11 mouse cellular contexts compared by ENCODE assay signal in the genomic region with DNA sequence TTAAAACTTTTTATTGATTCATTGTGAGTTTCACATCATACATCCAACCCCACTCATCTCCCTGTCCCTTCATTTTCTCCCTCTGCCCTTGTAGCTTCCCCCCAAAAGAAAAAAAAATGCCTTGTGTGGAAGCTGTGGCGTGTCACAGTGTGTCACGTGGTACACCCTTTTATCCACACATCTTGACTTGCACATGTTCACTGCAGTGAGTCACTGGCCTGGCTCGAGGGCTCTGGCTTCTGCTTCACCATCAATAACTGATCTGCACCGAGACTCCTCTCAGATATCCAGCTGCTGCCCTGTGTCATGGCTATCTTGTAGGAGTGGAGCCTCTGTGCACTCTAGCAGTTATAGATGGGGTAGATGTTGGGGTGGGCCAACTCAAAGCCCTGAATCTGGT. TPM values are rescaled to one million over a fixed set of nuclear protein-coding genes. Genes with fewer than 3 reads are reported as not detected.
DNase-seq lines count a peak whose midpoint lies in the region; ATAC-seq lines count a peak whose summit lies in the region.
"Had no signal": no experiment of that assay in that cellular context is flagged by ENCODE, and none has a peak within 500 bp of the region (broad histone marks: within the 10 kb centered on the region; RNA-seq: fewer than 3 reads in every experiment).

No protein-coding gene starts in this region.

- H3K9ac ChIP-seq in intestine, embryonic 16.5 days (ENCODE audit: low read depth, low read length) = no peak overlapping the region
- no peak overlapping the region for H3K9ac ChIP-seq in intestine, embryonic 15.5 days
- H3K9ac ChIP-seq in hindbrain, embryonic 11.5 days (ENCODE audit: low read depth, low read length) = no peak overlapping the region
- no peak overlapping the region for H3K9ac ChIP-seq in kidney, embryonic 16.5 days (replicated peaks; ENCODE audit: low read length)

- H3K27me3 ChIP-seq in intestine, embryonic 16.5 days (replicated peaks; ENCODE audit: control insufficient read depth, insufficient read depth, low read length) = no peaks in the 10 kb centered on the region
- H3K27me3 ChIP-seq in intestine, embryonic 15.5 days (replicated peaks) = no peaks in the 10 kb centered on the region
- H3K27me3 ChIP-seq in hindbrain, embryonic 11.5 days (ENCODE audit: control insufficient read depth, insufficient read depth, low read length) = no peaks in the 10 kb centered on the region
- no peaks in the 10 kb centered on the region for H3K27me3 ChIP-seq in kidney, embryonic 16.5 days (ENCODE audit: insufficient read depth, low read length)

- no peak overlapping the region for H3K4me3 ChIP-seq in intestine, embryonic 16.5 days (ENCODE audit: low read length)
- no peak overlapping the region for H3K4me3 ChIP-seq in intestine, embryonic 15.5 days (replicated peaks)
- H3K4me3 ChIP-seq in hindbrain, embryonic 11.5 days (ENCODE audit: low read depth, low read length) = no peak overlapping the region
- no peak overlapping the region for H3K4me3 ChIP-seq in kidney, embryonic 16.5 days (ENCODE audit: low read length)

- H3K27ac ChIP-seq in intestine, embryonic 16.5 days (ENCODE audit: low read length) = no peak overlapping the region
- no peak overlapping the region for H3K27ac ChIP-seq in intestine, embryonic 15.5 days
- no peak overlapping the region for H3K27ac ChIP-seq in hindbrain, embryonic 11.5 days (ENCODE audit: low read depth, low read length)
- H3K27ac ChIP-seq in kidney, embryonic 16.5 days (ENCODE audit: low read length) = no peak overlapping the region

- DNase-seq in 416B (ENCODE audit: low read depth) = peak; percentile 86
- peak; percentile 40 for DNase-seq in adrenal gland, postnatal 25 days
- DNase-seq in left cerebral cortex, adult 9 months (ENCODE audit: low spot score in 2 of 2) = no peak
- DNase-seq in hindbrain, embryonic 11.5 days (ENCODE audit: low spot score) = no peak
- DNase-seq: cerebellum, adult 9-11 months; layer of hippocampus, postnatal 36 days; lung, postnatal 4 days had no signal

- H3K4me2 ChIP-seq in intestine, embryonic 16.5 days (ENCODE audit: low read depth, low read length) = no peak overlapping the region
- H3K4me2 ChIP-seq in intestine, embryonic 15.5 days (replicated peaks) = no peak overlapping the region
- H3K4me2 ChIP-seq in hindbrain, embryonic 11.5 days (replicated peaks; ENCODE audit: low read depth, low read length) = no peak overlapping the region
- H3K4me2 ChIP-seq in kidney, embryonic 16.5 days (replicated peaks; ENCODE audit: low read depth, low read length) = no peak overlapping the region

- no peaks in the 10 kb centered on the region for H3K9me3 ChIP-seq in intestine, embryonic 16.5 days (ENCODE audit: control insufficient read depth, low read length)
- H3K9me3 ChIP-seq in intestine, embryonic 15.5 days = no peaks in the 10 kb centered on the region
- H3K9me3 ChIP-seq in hindbrain, embryonic 11.5 days (ENCODE audit: control insufficient read depth, low read length) = no peaks in the 10 kb centered on the region
- no peaks in the 10 kb centered on the region for H3K9me3 ChIP-seq in kidney, embryonic 16.5 days (ENCODE audit: low read length)

- no peaks in the 10 kb centered on the region for H3K36me3 ChIP-seq in intestine, embryonic 16.5 days (ENCODE audit: control insufficient read depth, insufficient read depth, low read length)
- no peaks in the 10 kb centered on the region for H3K36me3 ChIP-seq in intestine, embryonic 15.5 days
- no peaks in the 10 kb centered on the region for H3K36me3 ChIP-seq in hindbrain, embryonic 11.5 days (ENCODE audit: control insufficient read depth, insufficient read depth, low read length)
- H3K36me3 ChIP-seq in kidney, embryonic 16.5 days (ENCODE audit: insufficient read depth, low read length) = no peaks in the 10 kb centered on the region

- H3K4me1 ChIP-seq in intestine, embryonic 16.5 days (ENCODE audit: control insufficient read depth, insufficient read depth, low read length) = no peaks in the 10 kb centered on the region
- H3K4me1 ChIP-seq in intestine, embryonic 15.5 days (replicated peaks) = no peaks in the 10 kb centered on the region
- no peaks in the 10 kb centered on the region for H3K4me1 ChIP-seq in hindbrain, embryonic 11.5 days (replicated peaks; ENCODE audit: control insufficient read depth, insufficient read depth, low read length)
- H3K4me1 ChIP-seq in kidney, embryonic 16.5 days (ENCODE audit: insufficient read depth, low read length) = peaks cover 9% of the 10 kb centered on the region; the same call in 1 of the 2 replicates

- ATAC-seq in intestine, embryonic 16.5 days = 0 out of 2 replicates have a peak, but pooled peaks have one; percentile 2
- no peak for ATAC-seq in intestine, embryonic 15.5 days
- peak; percentile 23; the same call in 1 of the 2 replicates for ATAC-seq in megakaryocyte, adult 5-6 weeks (ENCODE audit: poor library complexity, severe bottlenecking)
- no peak for ATAC-seq in hindbrain, embryonic 11.5 days (ENCODE audit: low FRiP score)
- no peak for ATAC-seq in kidney, embryonic 16.5 days (ENCODE audit: low FRiP score, low TSS enrichment)

- WGBS in intestine, embryonic 16.5 days = 70% methylated on average over 4 of the region's 4 CpGs
- WGBS in intestine, embryonic 15.5 days = 69% methylated on average over 4 of the region's 4 CpGs
- 91% methylated on average over 4 of the region's 4 CpGs for WGBS in hindbrain, embryonic 11.5 days
- WGBS in kidney, embryonic 16.5 days = 69% methylated on average over 4 of the region's 4 CpGs

RNA-seq across cellular contexts. Expression of a gene that starts 12.4 kb away (rescaled TPM):
- polyA plus RNA-seq in intestine, embryonic 16.5 days (2015; fragmentation: Nextera tagmentation; extraction: Ambion mirVana) = 9.4 and 10.1 TPM in 2 replicates
- polyA plus RNA-seq in intestine, embryonic 15.5 days (2015; fragmentation: Nextera tagmentation; extraction: Ambion mirVana) = 8.6 and 9.3 TPM in 2 replicates
- 151 and 228 TPM in 2 replicates for total RNA-seq in adrenal gland, postnatal 25 days (2021)
- total RNA-seq in megakaryocyte, adult 5-6 weeks (2015) = 30.6 and 33.9 TPM in 2 replicates
- 32.7 and 33.2 TPM in 2 replicates for total RNA-seq in megakaryocyte, adult 5-6 weeks (2017)
- 3.0 and 4.6 TPM in 2 replicates for polyA plus RNA-seq in hindbrain, embryonic 11.5 days (2014; fragmentation: Nextera tagmentation; extraction: Ambion mirVana)
- 25.3 and 26.6 TPM in 2 replicates for polyA plus RNA-seq in kidney, embryonic 16.5 days (2015; fragmentation: Nextera tagmentation; extraction: Ambion mirVana)

RNA-seq across cellular contexts. Expression of a gene that starts 41.5 kb away (rescaled TPM):
- polyA plus RNA-seq in intestine, embryonic 16.5 days (2015; fragmentation: Nextera tagmentation; extraction: Ambion mirVana) = 38.6 and 41.7 TPM in 2 replicates
- 42.3 and 52.5 TPM in 2 replicates for polyA plus RNA-seq in intestine, embryonic 15.5 days (2015; fragmentation: Nextera tagmentation; extraction: Ambion mirVana)
- 8.7 and 16.0 TPM in 2 replicates for total RNA-seq in adrenal gland, postnatal 25 days (2021)
- total RNA-seq in megakaryocyte, adult 5-6 weeks (2015) = 57.2 and 60.8 TPM in 2 replicates
- 62.2 and 65.7 TPM in 2 replicates for total RNA-seq in megakaryocyte, adult 5-6 weeks (2017)
- 76.7 and 90.3 TPM in 2 replicates for polyA plus RNA-seq in hindbrain, embryonic 11.5 days (2014; fragmentation: Nextera tagmentation; extraction: Ambion mirVana)
- 58.9 and 63.9 TPM in 2 replicates for polyA plus RNA-seq in kidney, embryonic 16.5 days (2015; fragmentation: Nextera tagmentation; extraction: Ambion mirVana)

Comparison
In these comparisons a context has a peak if more than half of its experiments do, and no peak if none do; other contexts are left out.
1. ATAC-seq: peak in intestine, embryonic 16.5 days (single experiment) and megakaryocyte, adult 5-6 weeks (single experiment); none in intestine, embryonic 15.5 days (single experiment), hindbrain, embryonic 11.5 days (single experiment) and kidney, embryonic 16.5 days (single experiment).
2. DNase-seq: peak in 416B (single experiment) and adrenal gland, postnatal 25 days (single experiment); none in left cerebral cortex, adult 9 months (0 of 2) and hindbrain, embryonic 11.5 days (single experiment).